Mouse (Mus musculus) ES-Bruce4 (cell line): ENCODE results near the gene Cxcr1.

Source experiments
- CTCF ChIP-seq: IDR thresholded peaks from one replicate; pipeline ENCODE4 v1.8.1; 2011; ENCODE audit warnings: low read depth, low read length
- EP300 ChIP-seq: IDR thresholded peaks from 2 replicates; pipeline ENCODE4 v1.6.1; 2011; ENCODE audit warnings: low read depth, low read length; ENCODE audit not compliant: insufficient read depth
- POLR2A ChIP-seq: IDR thresholded peaks from one replicate; pipeline ENCODE4 v1.8.1; 2011; ENCODE audit warnings: low read length; ENCODE audit not compliant: insufficient read depth

DNA sequence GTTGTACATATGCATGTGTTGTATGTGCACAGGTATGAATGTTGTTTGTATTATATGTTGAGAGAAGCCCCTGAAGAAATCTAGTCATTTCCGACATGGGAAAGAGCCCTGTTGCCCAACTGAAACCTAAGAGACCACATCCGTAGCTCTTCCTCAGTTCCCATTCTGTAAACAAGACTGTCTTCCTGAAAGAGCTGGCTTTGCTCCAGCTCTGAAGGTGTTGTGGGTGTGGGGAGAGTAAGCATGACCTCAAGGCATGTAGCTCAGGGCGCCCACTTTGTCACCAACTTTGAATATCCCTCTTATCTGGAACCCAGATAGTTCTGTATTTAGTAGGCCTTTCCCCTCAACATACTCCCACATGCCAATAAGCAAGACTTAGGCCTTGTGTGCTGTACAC lies 15.8 kb downstream of the Cxcr1 start:
- TF ChIP-seq CTCF (no peak), POLR2A (no peak), EP300 (no peak)
